Mouse (Mus musculus) embryo, embryonic 11 days (tissue): ENCODE results near the gene Stat5b.

Experiments used
- DNase-seq: peaks from one replicate; pipeline ENCODE4 v3.0.0-alpha.2; 2015

Gene Stat5b

DNA sequence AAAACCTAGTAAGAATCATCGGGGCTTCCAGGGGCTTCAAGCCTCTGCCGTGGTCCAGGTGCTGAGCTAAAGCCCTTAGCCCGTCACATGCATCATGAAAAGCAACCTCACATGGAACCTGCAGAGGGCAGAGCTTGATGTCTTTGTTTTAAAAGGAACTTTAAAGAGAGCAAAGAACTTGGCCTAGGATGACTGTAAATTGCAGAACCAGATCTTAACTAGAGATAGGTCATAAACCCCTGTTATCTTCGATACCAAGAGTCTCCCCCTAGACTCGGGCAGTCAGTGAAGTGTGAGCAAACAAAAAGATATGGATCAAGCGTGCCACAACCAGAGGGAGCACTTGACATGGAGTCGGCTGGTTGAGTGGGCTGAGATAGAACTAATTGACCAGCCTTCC lies 15.1 kb upstream of the Stat5b start:
- no peak for DNase-seq

GRCm38 (mm10) chr11:100863141-100863540 lies 12.6 kb upstream of the Stat5b start:
- no peak for DNase-seq

GRCm38 (mm10) chr11:100861836-100862235 lies 11.3 kb upstream of the Stat5b start:
- DNase-seq, result no peak

DNA sequence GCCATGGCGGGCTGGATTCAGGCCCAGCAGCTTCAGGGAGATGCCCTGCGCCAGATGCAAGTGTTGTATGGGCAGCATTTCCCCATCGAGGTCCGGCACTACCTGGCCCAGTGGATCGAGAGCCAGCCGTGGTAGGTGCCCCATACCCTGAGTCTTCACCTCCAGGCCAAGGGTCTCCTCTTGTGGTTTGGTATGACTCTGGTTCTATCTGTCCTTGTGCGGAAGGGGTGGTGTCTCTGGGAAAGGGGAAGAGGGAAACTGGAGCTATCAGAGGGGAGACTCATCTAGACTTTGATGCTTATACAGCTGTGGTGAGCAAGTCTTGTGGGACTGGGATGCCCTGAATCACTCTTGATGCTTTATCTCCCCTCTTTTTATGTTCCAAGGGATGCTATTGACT lies 10.8 kb upstream of the Stat5b start:
- no peak for DNase-seq

- peak; percentile 81 for DNase-seq
Observed at GRCm38 (mm10) chr11:100860198-100861048, 9.9 kb upstream of the Stat5b start.

DNA sequence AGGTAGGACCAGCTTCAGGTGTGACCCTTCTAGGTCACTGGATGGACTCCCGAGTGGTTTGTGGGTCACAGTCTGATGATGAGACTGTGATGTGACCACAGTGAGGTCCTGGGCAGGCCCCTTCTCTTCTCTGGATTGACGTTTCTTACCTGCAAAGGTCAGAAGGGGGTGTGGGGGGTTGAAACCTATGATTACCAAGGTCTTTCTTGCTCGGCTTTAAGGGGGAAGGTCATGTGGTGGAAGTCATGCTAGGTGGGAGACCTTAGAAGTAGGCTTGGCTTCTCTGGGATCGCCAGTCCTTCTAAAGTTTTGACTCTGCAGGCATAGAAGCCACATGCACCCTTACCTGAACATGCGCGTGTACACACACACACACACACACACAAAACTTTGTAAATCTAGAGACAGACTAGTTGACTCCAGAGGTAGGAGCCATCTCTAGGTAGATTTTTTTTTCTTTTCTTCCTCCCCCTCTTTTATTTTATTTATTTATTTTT lies 9.1 kb upstream of the Stat5b start:
- DNase-seq, result no peak

GRCm38 (mm10) chr11:100858935-100859578 lies 8.5 kb upstream of the Stat5b start, which contains the start of gene Stat5a:
Stat5a (plus strand) TSS chr11:100859351.
- no peak for DNase-seq

DNA sequence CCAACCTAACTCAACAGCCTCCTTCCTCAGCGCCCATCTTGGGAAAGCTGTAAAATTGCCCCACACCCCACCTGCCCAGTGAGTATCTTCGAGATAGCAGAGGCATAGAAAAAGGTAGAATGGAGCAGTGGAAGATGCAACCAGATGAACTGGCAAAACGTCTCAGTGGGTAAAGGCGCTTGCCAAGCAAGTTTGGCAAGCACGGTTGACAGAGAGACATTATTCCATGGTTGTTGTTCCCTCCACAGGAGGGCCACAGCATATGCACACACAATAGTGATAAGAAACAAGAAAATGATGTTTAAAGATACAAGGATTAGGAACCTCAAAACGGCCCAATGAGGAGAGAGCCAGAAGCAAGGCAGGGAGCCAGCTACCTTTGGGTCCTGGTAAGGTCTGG lies 7.4 kb upstream of the Stat5b start:
- no peak for DNase-seq

DNA sequence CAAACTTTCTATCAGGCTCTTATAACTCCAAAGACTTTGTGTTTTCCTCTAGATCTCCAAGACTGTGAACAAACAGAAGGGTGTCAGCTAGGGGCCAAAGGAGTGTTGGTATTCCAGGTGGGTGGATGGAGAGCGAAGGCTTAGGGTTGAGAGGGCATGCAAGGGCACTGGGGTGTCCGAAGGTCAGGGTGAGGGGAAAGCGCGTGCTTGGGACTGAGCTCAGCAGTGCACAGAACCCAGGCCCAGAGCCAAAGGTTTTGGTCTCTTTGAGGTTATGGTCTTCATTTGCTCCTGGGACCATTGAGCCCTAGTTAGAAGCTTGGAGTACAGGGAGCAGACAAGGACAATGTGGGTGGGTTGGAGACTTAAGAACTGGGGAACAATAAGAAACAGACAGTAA lies 4.7 kb upstream of the Stat5b start:
- no peak for DNase-seq

DNA sequence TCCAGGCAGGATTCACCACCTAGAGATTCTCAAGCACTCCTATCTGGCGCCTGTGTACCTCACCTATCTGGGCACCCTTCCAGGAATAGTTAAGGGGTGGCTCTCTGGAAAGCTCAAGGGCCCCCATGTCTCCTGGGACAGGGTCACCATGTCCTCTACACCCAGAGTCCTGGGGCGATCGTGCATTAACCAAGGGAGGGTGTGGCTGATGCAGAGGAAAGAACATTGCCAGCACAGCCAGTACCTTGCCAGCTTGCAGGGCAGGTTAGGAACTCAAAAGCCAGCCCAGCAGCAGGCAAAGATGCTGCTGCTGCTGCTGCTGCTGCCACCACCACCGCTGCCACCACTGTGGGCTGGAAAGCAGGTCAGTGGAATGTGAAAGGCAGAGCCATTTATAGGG lies 3.7 kb upstream of the Stat5b start:
- DNase-seq, result no peak

GRCm38 (mm10) chr11:100853018-100853417 lies 2.5 kb upstream of the Stat5b start:
- no peak for DNase-seq

- DNase-seq, result no peak
Observed at GRCm38 (mm10) chr11:100852088-100852487, 1.6 kb upstream of the Stat5b start.

DNA sequence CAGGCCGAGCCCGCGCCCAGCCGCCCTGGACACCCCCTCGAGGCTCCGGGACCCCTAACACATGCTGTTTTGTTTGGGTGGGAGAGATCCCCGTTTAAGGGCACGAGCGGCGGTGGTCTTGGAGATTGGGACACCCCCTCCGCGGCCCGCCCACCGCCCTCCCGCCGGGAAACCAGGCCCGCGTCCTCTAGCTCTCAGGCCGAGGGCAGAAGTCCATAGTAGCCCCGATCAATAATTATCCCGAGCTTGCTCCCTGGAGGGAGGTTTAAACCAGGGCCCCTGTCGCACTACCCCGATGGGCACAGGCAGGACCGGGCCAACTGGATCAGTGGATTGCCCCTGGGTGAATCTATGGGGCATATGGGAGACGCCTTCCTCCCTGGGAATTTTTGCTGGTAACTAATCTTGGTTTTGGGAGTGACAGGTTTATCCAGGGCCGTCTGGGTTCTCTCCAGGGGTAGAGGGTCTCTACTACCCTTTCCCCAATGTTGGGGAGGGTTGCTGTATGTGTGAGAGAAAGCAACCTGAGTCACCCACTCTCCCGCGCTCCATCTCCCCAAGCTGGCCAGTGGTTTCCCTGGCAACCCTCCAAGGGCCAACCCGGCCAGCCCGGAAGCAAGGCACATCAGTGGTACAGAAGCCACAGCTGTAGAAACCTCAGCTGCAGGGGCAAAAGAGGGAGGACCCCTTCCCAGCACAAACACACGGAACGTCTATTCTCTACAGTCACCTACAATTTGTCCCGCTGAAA lies 429 bp upstream of the Stat5b start:
- DNase-seq, result peak; percentile 68

- DNase-seq, result no peak
Observed at GRCm38 (mm10) chr11:100849456-100850037, 977 bp downstream of the Stat5b start.

DNA sequence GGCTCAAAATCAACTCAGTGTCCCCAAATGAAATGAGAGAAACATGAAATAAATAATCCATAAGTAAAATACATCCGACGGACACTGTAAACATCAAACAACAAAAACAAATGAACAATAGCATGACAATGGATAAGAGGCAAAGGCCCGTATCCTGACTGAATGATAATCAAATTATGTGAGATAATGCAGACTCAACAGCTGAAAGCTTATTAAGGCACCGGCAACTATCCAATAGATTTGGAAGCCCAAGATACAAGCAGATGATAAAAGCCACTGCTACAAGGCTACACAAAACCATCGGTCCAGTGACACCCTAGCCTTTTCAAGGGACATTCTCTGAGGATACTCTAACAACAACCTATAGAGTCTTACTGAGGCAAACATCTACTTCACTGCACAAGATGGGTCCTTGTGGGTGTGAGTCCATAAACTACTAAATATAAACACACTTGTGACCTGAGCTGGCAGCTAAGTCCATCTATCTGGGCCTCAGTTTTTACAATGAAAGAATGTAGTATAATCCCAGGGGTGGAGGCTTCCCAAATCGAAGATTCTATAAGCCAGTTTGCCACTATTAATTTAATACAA lies 1.6 kb downstream of the Stat5b start:
- DNase-seq, result no peak

DNA sequence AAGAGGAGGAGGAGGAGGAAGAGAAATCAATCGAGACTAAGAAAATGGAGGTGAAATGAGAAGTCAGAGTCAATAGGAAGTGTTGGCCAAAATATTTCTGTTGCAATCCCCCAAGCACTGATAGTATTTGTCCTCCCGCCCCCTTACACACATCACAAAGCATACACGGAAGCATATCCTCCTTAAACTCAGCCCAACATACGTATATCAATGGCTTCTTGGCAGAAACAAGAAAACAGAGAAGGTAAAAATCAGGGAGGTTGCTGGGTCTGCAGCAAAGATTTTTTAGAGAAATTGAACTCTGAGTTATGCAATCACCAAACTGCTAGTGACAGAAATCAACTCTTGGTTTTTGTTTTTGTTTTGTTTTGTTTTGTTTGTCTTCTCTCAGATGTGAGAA lies 2.4 kb downstream of the Stat5b start:
- no peak for DNase-seq

GRCm38 (mm10) chr11:100847572-100847971 lies 3.0 kb downstream of the Stat5b start:
- DNase-seq, result no peak

DNA sequence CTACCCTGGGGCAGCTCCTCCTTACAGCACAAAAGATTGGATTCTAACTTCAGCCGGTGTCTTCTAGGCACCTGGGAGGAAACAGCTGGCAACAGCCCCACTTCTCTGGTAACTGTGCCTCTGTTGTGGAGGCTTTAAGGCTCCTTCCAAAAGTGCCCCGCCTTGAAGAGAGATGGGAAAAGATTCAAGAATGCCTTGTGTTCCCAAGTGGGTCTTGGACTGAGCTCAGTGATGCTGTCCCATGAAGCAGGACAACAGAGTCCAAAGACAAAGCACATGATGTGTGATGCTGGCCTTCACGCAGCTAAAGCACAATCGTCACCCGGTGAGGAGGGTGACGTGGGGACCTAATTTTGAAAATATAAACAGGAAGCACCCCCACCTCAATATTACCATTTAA lies 4.7 kb downstream of the Stat5b start:
- no peak for DNase-seq

DNA sequence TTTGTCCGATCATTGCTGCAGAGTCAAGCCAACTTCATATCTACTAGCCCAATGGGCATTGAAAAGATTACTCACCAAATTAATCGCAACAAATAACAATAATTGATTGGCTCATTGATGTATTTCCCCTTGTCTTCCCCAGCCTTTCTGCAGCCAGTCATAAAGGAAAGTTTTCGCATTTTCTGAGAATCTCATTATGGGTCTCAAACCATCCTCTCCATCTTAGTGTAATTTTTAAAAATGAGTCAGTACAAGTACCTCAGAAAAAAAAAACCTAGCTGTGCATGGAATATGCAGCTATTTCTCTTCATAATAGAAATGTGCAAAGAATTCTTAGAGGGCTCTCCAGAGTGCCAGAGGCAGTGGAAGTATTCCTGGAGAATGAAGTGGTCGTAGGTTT lies 6.4 kb downstream of the Stat5b start:
- no peak for DNase-seq

- no peak for DNase-seq
Observed at GRCm38 (mm10) chr11:100843070-100843669, 7.4 kb downstream of the Stat5b start.

GRCm38 (mm10) chr11:100842025-100842424 lies 8.5 kb downstream of the Stat5b start:
- DNase-seq, result no peak

GRCm38 (mm10) chr11:100840866-100841265 lies 9.7 kb downstream of the Stat5b start:
- DNase-seq, result no peak
